Mouse (Mus musculus): ENCODE data around the gene Cebpg. TPM values are rescaled to one million over a fixed set of nuclear protein-coding genes. Genes with fewer than 3 reads are reported as not detected.

Gene Cebpg
- polyA plus RNA-seq, 1 experiment = 4.2 TPM

DNA sequence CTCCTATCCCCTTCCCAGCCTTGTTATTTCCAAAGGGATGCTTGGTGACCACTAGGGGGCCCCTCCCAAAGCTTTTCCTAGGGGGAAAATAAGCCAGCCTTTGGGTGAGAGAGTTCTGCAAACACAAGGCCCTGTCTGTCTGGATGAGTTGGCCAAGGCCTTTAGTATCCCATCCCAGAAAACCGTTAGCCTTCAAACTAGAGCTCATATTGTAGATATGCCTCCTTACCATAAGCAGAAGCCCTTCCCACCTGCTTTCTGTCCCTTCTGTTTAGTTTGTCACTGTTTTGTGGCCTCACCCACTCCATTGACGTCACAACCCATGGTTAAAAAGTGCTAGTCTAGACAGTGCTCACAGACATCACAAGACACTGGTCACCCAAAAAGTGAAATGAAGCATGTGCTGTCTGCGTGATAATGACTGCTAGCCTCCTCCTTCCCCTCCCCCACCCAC is 29.5 kb downstream of the Cebpg start:
- no peak for DNase-seq (ENCODE audit: low read depth in 1 of 2, low spot score in 2 of 2)
- no peak for TF ChIP-seq POLR2A (IDR thresholded peaks at IDR 0.05; ENCODE audit: low read depth, low read length)
- TF ChIP-seq CTCF (IDR thresholded peaks at IDR 0.05; ENCODE audit: extremely low read depth, insufficient read depth, insufficient read length, insufficient replicate concordance) = no peak
- 77% methylated on average over 3 of the region's 3 CpGs for WGBS
- H3K27me3 ChIP-seq (ENCODE audit: control insufficient read depth, insufficient read depth, low read length) = no peaks in the 10 kb centered on the region
- H3K36me3 ChIP-seq (ENCODE audit: control insufficient read depth, insufficient read depth, low read length) = no peaks in the 10 kb centered on the region
- H3K4me3 ChIP-seq (ENCODE audit: extremely low read depth, insufficient read depth, insufficient read length) = no peak overlapping the region
- H3K27ac ChIP-seq (ENCODE audit: insufficient read depth, low read length) = no peak overlapping the region
- peaks cover 8% of the 10 kb centered on the region; the same call in 1 of the 2 replicates for H3K4me1 ChIP-seq (ENCODE audit: control insufficient read depth, insufficient read depth, insufficient read length)

DNA sequence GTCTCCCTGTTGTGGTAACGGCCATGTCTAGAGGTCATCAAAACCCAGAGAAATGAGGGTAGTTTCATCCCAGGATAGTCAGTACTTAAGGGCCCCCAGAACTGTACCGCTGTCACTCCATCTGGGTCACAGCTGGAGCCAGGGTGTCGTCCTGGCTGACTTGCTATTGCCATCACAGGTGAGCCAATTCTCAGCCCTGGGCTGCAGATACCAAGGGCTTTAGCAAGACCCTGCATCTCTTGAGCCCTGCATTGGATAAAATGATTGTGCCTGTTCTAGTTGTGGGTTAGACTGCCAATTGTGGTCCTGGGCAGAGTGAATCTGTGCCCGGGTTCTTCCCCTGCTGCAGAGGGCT is 30.1 kb downstream of the Cebpg start:
- no peaks in the 10 kb centered on the region for H3K36me3 ChIP-seq (ENCODE audit: control insufficient read depth, insufficient read depth, low read length)
- no peak for DNase-seq (ENCODE audit: low read depth in 1 of 2, low spot score in 2 of 2)
- no peaks in the 10 kb centered on the region for H3K27me3 ChIP-seq (ENCODE audit: control insufficient read depth, insufficient read depth, low read length)
- no peak overlapping the region for H3K27ac ChIP-seq (ENCODE audit: insufficient read depth, low read length)
- TF ChIP-seq CTCF (IDR thresholded peaks at IDR 0.05; ENCODE audit: extremely low read depth, insufficient read depth, insufficient read length, insufficient replicate concordance) (no peak), POLR2A (IDR thresholded peaks at IDR 0.05; ENCODE audit: low read depth, low read length) (no peak)
- no peak overlapping the region for H3K4me3 ChIP-seq (ENCODE audit: extremely low read depth, insufficient read depth, insufficient read length)
- WGBS = 87% methylated on average over 4 of the region's 4 CpGs
- peaks cover 8% of the 10 kb centered on the region; the same call in 1 of the 2 replicates for H3K4me1 ChIP-seq (ENCODE audit: control insufficient read depth, insufficient read depth, insufficient read length)

DNA sequence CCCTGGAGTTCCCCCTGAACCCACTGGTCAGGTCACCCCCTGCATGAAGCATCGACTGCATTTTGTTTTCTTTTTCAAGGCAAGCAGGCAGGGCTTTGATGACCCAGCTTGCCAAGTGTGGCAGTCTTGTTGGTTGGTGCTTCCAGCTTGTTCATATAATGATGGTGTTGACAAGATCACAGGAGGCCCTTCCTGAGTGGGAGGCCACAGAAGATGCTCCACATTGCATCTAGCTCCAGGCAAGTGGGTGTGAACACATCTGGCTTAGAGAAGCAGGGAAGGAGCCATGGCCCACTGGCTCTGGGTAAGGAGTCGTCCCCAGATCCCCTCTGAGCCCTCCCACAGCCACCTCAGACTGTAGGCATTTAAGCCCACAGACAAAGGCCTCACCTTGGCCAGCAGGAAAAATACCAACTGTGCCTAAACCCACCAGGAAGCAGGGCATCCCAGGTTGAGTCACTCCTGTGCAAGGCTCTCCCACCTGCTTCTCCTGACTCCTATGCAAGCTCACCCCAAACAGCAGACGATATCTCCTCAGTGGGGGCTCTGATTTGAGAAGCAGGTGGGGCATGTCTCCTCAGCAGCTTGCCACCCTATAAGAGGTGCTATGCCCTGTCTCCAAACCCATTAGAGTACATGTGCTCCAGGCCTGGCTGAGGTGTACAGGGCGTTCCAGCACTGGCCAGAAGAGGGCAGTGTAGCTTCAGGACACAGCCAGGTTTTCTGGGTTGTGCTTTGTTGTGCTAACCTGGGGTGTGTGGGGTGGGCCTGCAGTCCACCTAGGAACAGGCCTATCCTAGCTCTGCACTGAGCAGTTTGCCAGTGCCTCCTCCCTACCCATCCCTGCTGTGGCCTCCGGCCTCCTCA is 30.7 kb downstream of the Cebpg start:
- WGBS = 53% methylated on average over 5 of the region's 5 CpGs
- peak; percentile 18 to 61 for DNase-seq (ENCODE audit: low read depth in 1 of 2, low spot score in 2 of 2)
- no peaks in the 10 kb centered on the region for H3K27me3 ChIP-seq (ENCODE audit: control insufficient read depth, insufficient read depth, low read length)
- no peaks in the 10 kb centered on the region for H3K36me3 ChIP-seq (ENCODE audit: control insufficient read depth, insufficient read depth, low read length)
- H3K4me1 ChIP-seq (ENCODE audit: control insufficient read depth, insufficient read depth, insufficient read length) = peaks cover 8% of the 10 kb centered on the region; the same call in 1 of the 2 replicates
- TF ChIP-seq POLR2A (IDR thresholded peaks at IDR 0.05; ENCODE audit: low read depth, low read length) (no peak), CTCF (IDR thresholded peaks at IDR 0.05; ENCODE audit: extremely low read depth, insufficient read depth, insufficient read length, insufficient replicate concordance) (peak; percentile 95)
- no peak overlapping the region for H3K4me3 ChIP-seq (ENCODE audit: extremely low read depth, insufficient read depth, insufficient read length)
- no peak overlapping the region for H3K27ac ChIP-seq (ENCODE audit: insufficient read depth, low read length)

DNA sequence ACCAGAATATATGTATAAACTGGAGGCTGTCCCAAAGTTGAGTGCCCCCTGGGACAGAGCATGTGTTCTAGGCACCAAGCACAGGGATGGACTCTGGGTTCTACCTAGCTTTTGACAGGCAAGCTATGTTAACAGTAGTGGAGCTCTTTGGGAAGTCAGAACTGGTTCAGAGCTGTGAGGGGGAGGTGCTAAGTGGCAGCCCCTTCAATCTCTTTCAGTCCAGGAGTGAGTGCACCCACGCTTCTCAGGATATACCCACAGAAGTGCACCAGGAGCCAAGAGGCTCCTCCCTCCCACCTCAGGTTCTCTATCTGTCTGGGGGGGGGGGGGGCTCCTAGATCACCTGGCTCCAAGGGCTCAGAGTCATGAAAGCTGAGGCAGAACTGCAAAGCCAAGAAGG is 31.9 kb downstream of the Cebpg start:
- TF ChIP-seq POLR2A (IDR thresholded peaks at IDR 0.05; ENCODE audit: low read depth, low read length) = no peak
- TF ChIP-seq CTCF (IDR thresholded peaks at IDR 0.05; ENCODE audit: extremely low read depth, insufficient read depth, insufficient read length, insufficient replicate concordance) = no peak
- 69% methylated on average over 1 of the region's 1 CpGs for WGBS
- no peaks in the 10 kb centered on the region for H3K27me3 ChIP-seq (ENCODE audit: control insufficient read depth, insufficient read depth, low read length)
- H3K27ac ChIP-seq (ENCODE audit: insufficient read depth, low read length) = no peak overlapping the region
- DNase-seq (ENCODE audit: low read depth in 1 of 2, low spot score in 2 of 2) = no peak
- H3K4me3 ChIP-seq (ENCODE audit: extremely low read depth, insufficient read depth, insufficient read length) = no peak overlapping the region
- H3K4me1 ChIP-seq (ENCODE audit: control insufficient read depth, insufficient read depth, insufficient read length) = peaks cover 8% of the 10 kb centered on the region; the same call in 1 of the 2 replicates
- H3K36me3 ChIP-seq (ENCODE audit: control insufficient read depth, insufficient read depth, low read length) = no peaks in the 10 kb centered on the region

DNA sequence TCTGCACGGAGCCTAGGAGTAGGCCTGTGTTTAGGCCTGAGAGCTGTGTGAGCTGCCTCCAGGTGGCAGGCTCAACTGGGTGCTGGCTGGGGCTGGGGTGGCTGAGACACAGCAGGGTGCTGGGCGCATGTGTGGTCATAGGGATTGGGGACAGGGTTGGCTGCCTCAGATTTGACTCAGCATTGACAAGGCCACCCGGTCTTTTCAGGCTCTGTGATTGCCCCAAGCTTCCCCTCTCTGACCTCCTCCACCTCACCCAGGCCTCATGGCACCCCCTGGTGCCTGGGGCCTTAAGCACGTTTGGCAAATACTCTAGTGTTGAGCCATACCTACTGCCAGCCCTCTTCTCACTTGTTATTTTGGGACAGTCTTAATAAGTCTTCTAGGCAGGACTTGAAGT is 33.1 kb downstream of the Cebpg start:
- Histone ChIP-seq H3K27ac (ENCODE audit: insufficient read depth, low read length) (no peak overlapping the region), H3K4me1 (ENCODE audit: control insufficient read depth, insufficient read depth, insufficient read length) (no peaks in the 10 kb centered on the region), H3K36me3 (ENCODE audit: control insufficient read depth, insufficient read depth, low read length) (no peaks in the 10 kb centered on the region), H3K27me3 (ENCODE audit: control insufficient read depth, insufficient read depth, low read length) (no peaks in the 10 kb centered on the region), H3K4me3 (ENCODE audit: extremely low read depth, insufficient read depth, insufficient read length) (no peak overlapping the region)
- 91% methylated on average over 4 of the region's 4 CpGs for WGBS
- TF ChIP-seq POLR2A (IDR thresholded peaks at IDR 0.05; ENCODE audit: low read depth, low read length) (no peak), CTCF (IDR thresholded peaks at IDR 0.05; ENCODE audit: extremely low read depth, insufficient read depth, insufficient read length, insufficient replicate concordance) (no peak)
- DNase-seq (ENCODE audit: low read depth in 1 of 2, low spot score in 2 of 2) = no peak

DNA sequence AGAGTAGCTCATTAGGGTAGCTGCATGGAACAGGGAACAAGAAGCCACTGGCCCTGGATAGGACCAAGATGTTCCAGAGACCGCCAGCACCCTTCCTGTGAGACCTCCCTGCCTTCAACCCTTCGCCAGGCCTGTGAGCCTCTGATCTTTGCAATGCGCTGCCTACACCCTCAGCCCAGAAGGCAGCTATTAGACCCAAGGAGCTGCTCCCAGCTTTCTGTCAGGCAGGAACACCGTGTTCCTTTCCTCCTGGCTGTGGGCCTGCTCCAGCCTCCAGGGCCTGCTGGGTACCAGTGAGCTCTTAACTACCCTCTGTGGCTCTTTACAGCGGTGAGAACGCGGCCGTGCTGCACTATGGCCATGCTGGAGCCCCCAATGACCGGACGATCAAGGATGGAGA is 35.0 kb downstream of the Cebpg start:
- Histone ChIP-seq H3K4me3 (ENCODE audit: extremely low read depth, insufficient read depth, insufficient read length) (no peak overlapping the region), H3K36me3 (ENCODE audit: control insufficient read depth, insufficient read depth, low read length) (no peaks in the 10 kb centered on the region), H3K27ac (ENCODE audit: insufficient read depth, low read length) (no peak overlapping the region), H3K4me1 (ENCODE audit: control insufficient read depth, insufficient read depth, insufficient read length) (no peaks in the 10 kb centered on the region), H3K27me3 (ENCODE audit: control insufficient read depth, insufficient read depth, low read length) (no peaks in the 10 kb centered on the region)
- no peak for DNase-seq (ENCODE audit: low read depth in 1 of 2, low spot score in 2 of 2)
- 97% methylated on average over 10 of the region's 10 CpGs for WGBS
- TF ChIP-seq CTCF (IDR thresholded peaks at IDR 0.05; ENCODE audit: extremely low read depth, insufficient read depth, insufficient read length, insufficient replicate concordance) = no peak
- TF ChIP-seq POLR2A (IDR thresholded peaks at IDR 0.05; ENCODE audit: low read depth, low read length) = no peak

DNA sequence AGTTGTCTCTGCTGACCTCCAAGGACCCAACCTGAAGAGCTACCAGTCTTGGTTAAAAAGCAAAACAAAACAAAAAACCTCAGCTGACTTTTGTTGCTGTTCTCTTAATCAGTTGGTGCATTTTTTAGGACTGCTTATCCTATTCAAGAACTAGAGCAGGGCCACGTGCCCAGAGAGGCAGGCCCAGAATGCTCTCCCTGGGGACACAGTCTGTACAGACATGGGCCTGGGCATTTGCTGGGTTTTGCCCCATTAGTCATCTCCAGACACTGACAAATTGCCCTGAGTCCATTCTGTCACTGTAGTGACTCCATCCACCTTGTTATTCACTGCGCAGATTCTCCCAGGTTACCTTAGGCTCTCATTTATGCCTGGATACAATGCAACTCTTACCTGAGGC is 41.1 kb downstream of the Cebpg start:
- Histone ChIP-seq H3K4me3 (ENCODE audit: extremely low read depth, insufficient read depth, insufficient read length) (no peak overlapping the region), H3K36me3 (ENCODE audit: control insufficient read depth, insufficient read depth, low read length) (no peaks in the 10 kb centered on the region), H3K27ac (ENCODE audit: insufficient read depth, low read length) (no peak overlapping the region), H3K4me1 (ENCODE audit: control insufficient read depth, insufficient read depth, insufficient read length) (no peaks in the 10 kb centered on the region), H3K27me3 (ENCODE audit: control insufficient read depth, insufficient read depth, low read length) (no peaks in the 10 kb centered on the region)
- whole genome bisulfite sequencing = 90% methylated on average over 2 of the region's 2 CpGs
- TF ChIP-seq CTCF (IDR thresholded peaks at IDR 0.05; ENCODE audit: extremely low read depth, insufficient read depth, insufficient read length, insufficient replicate concordance) = no peak
- no peak for TF ChIP-seq POLR2A (IDR thresholded peaks at IDR 0.05; ENCODE audit: low read depth, low read length)
- DNase-seq (ENCODE audit: low read depth in 1 of 2, low spot score in 2 of 2) = no peak
